Mouse (Mus musculus) lung, adult 2 months (tissue): Measurements from ENCODE around the gene Qrich2.

ENCODE experiments used
- CTCF ChIP-seq: fragments of 200-500 bp; IDR thresholded peaks from 2 replicates; pipeline ENCODE4 v1.5.1; 2011; ENCODE audit warnings: mild to moderate bottlenecking, low read length, control low read depth; ENCODE audit not compliant: insufficient read depth
- POLR2A ChIP-seq: fragments of 200-500 bp; IDR thresholded peaks from 2 replicates; pipeline ENCODE4 v1.6.1; 2011; ENCODE audit warnings: low read depth, mild to moderate bottlenecking, control low read depth, low read length, borderline replicate concordance; ENCODE audit errors: extremely low read depth

DNA sequence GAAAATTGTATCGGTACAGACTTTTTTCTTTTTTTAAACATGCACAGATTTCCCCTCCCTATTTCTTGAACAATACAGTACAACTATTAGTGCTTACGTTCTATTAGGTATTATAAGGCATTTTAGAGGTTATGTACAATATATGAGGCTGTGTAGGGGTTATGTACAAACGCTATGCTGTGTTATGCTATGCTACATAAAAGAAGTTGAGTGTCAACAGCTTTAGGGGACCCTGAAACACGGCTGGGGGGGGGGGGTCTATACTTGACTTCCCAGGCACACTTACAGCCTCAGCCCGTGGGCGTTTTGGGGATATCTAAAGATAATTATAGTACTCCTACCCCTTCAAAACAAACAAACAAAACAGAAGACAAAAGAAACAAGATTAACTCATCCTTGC lies 33.9 kb downstream of the Qrich2 start:
- TF ChIP-seq CTCF (no peak), POLR2A (no peak)
